Mouse (Mus musculus): Measurements from ENCODE around the gene Gpr157. TPM values are rescaled to one million over a fixed set of nuclear protein-coding genes. Genes with fewer than 3 reads are reported as not detected.

Gene Gpr157
- polyA plus RNA-seq, 1 experiment from 2014 or later, result 0.29 TPM

GRCm38 (mm10) chr4:150092583-150092902 is 5.4 kb downstream of the Gpr157 start:
- Histone ChIP-seq H3K36me3 (ENCODE audit: control insufficient read depth, insufficient read depth, low read length) (no peaks in the 10 kb centered on the region), H3K27ac (replicated peaks; ENCODE audit: low read depth, low read length) (no peak overlapping the region), H3K27me3 (ENCODE audit: control insufficient read depth, insufficient read depth, low read length) (peaks cover 6% of the 10 kb centered on the region), H3K4me1 (ENCODE audit: control insufficient read depth, insufficient read depth, low read length) (peaks cover 15% of the 10 kb centered on the region), H3K4me3 (ENCODE audit: low read depth, low read length) (no peak overlapping the region), H3K9me3 (ENCODE audit: control insufficient read depth, low read length) (no peaks in the 10 kb centered on the region), H3K9ac (ENCODE audit: low read length) (no peak overlapping the region), H3K4me2 (ENCODE audit: low read depth, severe bottlenecking) (no peak overlapping the region)
- ATAC-seq (ENCODE audit: insufficient number of reproducible peaks, low FRiP score, low TSS enrichment, low read depth) (no peak), DNase-seq (ENCODE audit: low spot score) (no peak)
- 59% methylated on average over 3 of the region's 3 CpGs for WGBS

GRCm38 (mm10) chr4:150093560-150094462 is 6.6 kb downstream of the Gpr157 start:
- Histone ChIP-seq H3K4me2 (ENCODE audit: low read depth, severe bottlenecking) (no peak overlapping the region), H3K36me3 (ENCODE audit: control insufficient read depth, insufficient read depth, low read length) (no peaks in the 10 kb centered on the region), H3K27ac (replicated peaks; ENCODE audit: low read depth, low read length) (no peak overlapping the region), H3K9ac (ENCODE audit: low read length) (no peak overlapping the region), H3K9me3 (ENCODE audit: control insufficient read depth, low read length) (no peaks in the 10 kb centered on the region), H3K27me3 (ENCODE audit: control insufficient read depth, insufficient read depth, low read length) (no peaks in the 10 kb centered on the region; the same call in 1 of the 2 replicates), H3K4me3 (ENCODE audit: low read depth, low read length) (no peak overlapping the region), H3K4me1 (ENCODE audit: control insufficient read depth, insufficient read depth, low read length) (peaks cover 9% of the 10 kb centered on the region; the same call in 1 of the 2 replicates)
- ATAC-seq (ENCODE audit: insufficient number of reproducible peaks, low FRiP score, low TSS enrichment, low read depth) (no peak), DNase-seq (ENCODE audit: low spot score) (no peak)
- 55% methylated on average over 11 of the region's 12 CpGs for WGBS

- ATAC-seq (ENCODE audit: insufficient number of reproducible peaks, low FRiP score, low TSS enrichment, low read depth), result no peak
- peaks cover 9% of the 10 kb centered on the region; the same call in 1 of the 2 replicates for H3K4me1 ChIP-seq (ENCODE audit: control insufficient read depth, insufficient read depth, low read length)
- H3K9me3 ChIP-seq (ENCODE audit: control insufficient read depth, low read length), result no peaks in the 10 kb centered on the region
- no peaks in the 10 kb centered on the region for H3K27me3 ChIP-seq (ENCODE audit: control insufficient read depth, insufficient read depth, low read length)
- no peak for DNase-seq (ENCODE audit: low spot score)
- no peak overlapping the region for H3K9ac ChIP-seq (ENCODE audit: low read length)
- H3K27ac ChIP-seq (replicated peaks; ENCODE audit: low read depth, low read length), result no peak overlapping the region
- H3K4me2 ChIP-seq (ENCODE audit: low read depth, severe bottlenecking), result no peak overlapping the region
- H3K4me3 ChIP-seq (ENCODE audit: low read depth, low read length), result no peak overlapping the region
- 62% methylated on average over 5 of the region's 5 CpGs for WGBS
- no peaks in the 10 kb centered on the region for H3K36me3 ChIP-seq (ENCODE audit: control insufficient read depth, insufficient read depth, low read length)
These were observed 7.3 kb downstream of the Gpr157 start for GRCm38 (mm10) chr4:150094463-150094789.

GRCm38 (mm10) chr4:150096309-150096708 is 9.1 kb downstream of the Gpr157 start:
- Histone ChIP-seq H3K27ac (replicated peaks; ENCODE audit: low read depth, low read length) (no peak overlapping the region), H3K9ac (ENCODE audit: low read length) (no peak overlapping the region; the same call in 1 of the 2 replicates), H3K4me3 (ENCODE audit: low read depth, low read length) (no peak overlapping the region), H3K4me1 (ENCODE audit: control insufficient read depth, insufficient read depth, low read length) (peaks cover 9% of the 10 kb centered on the region; the same call in 1 of the 2 replicates), H3K36me3 (ENCODE audit: control insufficient read depth, insufficient read depth, low read length) (no peaks in the 10 kb centered on the region), H3K4me2 (ENCODE audit: low read depth, severe bottlenecking) (no peak overlapping the region), H3K27me3 (ENCODE audit: control insufficient read depth, insufficient read depth, low read length) (0 out of 2 replicates have a peak, but pooled peaks cover 4% of the 10 kb centered on the region), H3K9me3 (ENCODE audit: control insufficient read depth, low read length) (no peaks in the 10 kb centered on the region)
- DNase-seq (ENCODE audit: low spot score) (no peak), ATAC-seq (ENCODE audit: insufficient number of reproducible peaks, low FRiP score, low TSS enrichment, low read depth) (no peak)
- 68% methylated on average over 7 of the region's 7 CpGs for WGBS

GRCm38 (mm10) chr4:150097847-150098246 is 10.7 kb downstream of the Gpr157 start:
- H3K4me2 ChIP-seq (ENCODE audit: low read depth, severe bottlenecking), result no peak overlapping the region
- no peak overlapping the region for H3K27ac ChIP-seq (replicated peaks; ENCODE audit: low read depth, low read length)
- 0 out of 2 replicates have a peak, but pooled peaks cover 4% of the 10 kb centered on the region for H3K27me3 ChIP-seq (ENCODE audit: control insufficient read depth, insufficient read depth, low read length)
- no peak overlapping the region for H3K4me3 ChIP-seq (ENCODE audit: low read depth, low read length)
- H3K36me3 ChIP-seq (ENCODE audit: control insufficient read depth, insufficient read depth, low read length), result no peaks in the 10 kb centered on the region
- H3K4me1 ChIP-seq (ENCODE audit: control insufficient read depth, insufficient read depth, low read length), result peaks cover 9% of the 10 kb centered on the region; the same call in 1 of the 2 replicates
- ATAC-seq (ENCODE audit: insufficient number of reproducible peaks, low FRiP score, low TSS enrichment, low read depth) (no peak), DNase-seq (ENCODE audit: low spot score) (no peak)
- 80% methylated on average over 4 of the region's 4 CpGs for WGBS
- no peaks in the 10 kb centered on the region for H3K9me3 ChIP-seq (ENCODE audit: control insufficient read depth, low read length)
- no peak overlapping the region for H3K9ac ChIP-seq (ENCODE audit: low read length)

- Histone ChIP-seq H3K27me3 (ENCODE audit: control insufficient read depth, insufficient read depth, low read length) (0 out of 2 replicates have a peak, but pooled peaks cover 4% of the 10 kb centered on the region), H3K4me3 (ENCODE audit: low read depth, low read length) (no peak overlapping the region), H3K4me1 (ENCODE audit: control insufficient read depth, insufficient read depth, low read length) (peaks cover 6% of the 10 kb centered on the region; the same call in 1 of the 2 replicates), H3K9ac (ENCODE audit: low read length) (no peak overlapping the region), H3K36me3 (ENCODE audit: control insufficient read depth, insufficient read depth, low read length) (no peaks in the 10 kb centered on the region), H3K9me3 (ENCODE audit: control insufficient read depth, low read length) (no peaks in the 10 kb centered on the region), H3K27ac (replicated peaks; ENCODE audit: low read depth, low read length) (no peak overlapping the region), H3K4me2 (ENCODE audit: low read depth, severe bottlenecking) (no peak overlapping the region)
- 22% methylated on average over 10 of the region's 10 CpGs for WGBS
- ATAC-seq (ENCODE audit: insufficient number of reproducible peaks, low FRiP score, low TSS enrichment, low read depth), result no peak
- peak; percentile 58 for DNase-seq (ENCODE audit: low spot score)
These were observed 11.7 kb downstream of the Gpr157 start for GRCm38 (mm10) chr4:150098880-150099279.

- 83% methylated on average over 7 of the region's 7 CpGs for WGBS
- Histone ChIP-seq H3K4me2 (ENCODE audit: low read depth, severe bottlenecking) (no peak overlapping the region), H3K4me1 (ENCODE audit: control insufficient read depth, insufficient read depth, low read length) (peaks cover 3% of the 10 kb centered on the region; the same call in 1 of the 2 replicates), H3K9ac (ENCODE audit: low read length) (no peak overlapping the region), H3K36me3 (ENCODE audit: control insufficient read depth, insufficient read depth, low read length) (no peaks in the 10 kb centered on the region), H3K27ac (replicated peaks; ENCODE audit: low read depth, low read length) (no peak overlapping the region), H3K4me3 (ENCODE audit: low read depth, low read length) (no peak overlapping the region), H3K9me3 (ENCODE audit: control insufficient read depth, low read length) (no peaks in the 10 kb centered on the region), H3K27me3 (ENCODE audit: control insufficient read depth, insufficient read depth, low read length) (0 out of 2 replicates have a peak, but pooled peaks cover 4% of the 10 kb centered on the region)
- DNase-seq (ENCODE audit: low spot score), result no peak
- no peak for ATAC-seq (ENCODE audit: insufficient number of reproducible peaks, low FRiP score, low TSS enrichment, low read depth)
These were observed 15.7 kb downstream of the Gpr157 start for GRCm38 (mm10) chr4:150102822-150103221.

- DNase-seq (ENCODE audit: low spot score), result no peak
- Histone ChIP-seq H3K4me1 (ENCODE audit: control insufficient read depth, insufficient read depth, low read length) (peaks cover 3% of the 10 kb centered on the region; the same call in 1 of the 2 replicates), H3K27ac (replicated peaks; ENCODE audit: low read depth, low read length) (no peak overlapping the region), H3K27me3 (ENCODE audit: control insufficient read depth, insufficient read depth, low read length) (no peaks in the 10 kb centered on the region), H3K4me2 (ENCODE audit: low read depth, severe bottlenecking) (no peak overlapping the region), H3K9ac (ENCODE audit: low read length) (no peak overlapping the region), H3K9me3 (ENCODE audit: control insufficient read depth, low read length) (no peaks in the 10 kb centered on the region), H3K4me3 (ENCODE audit: low read depth, low read length) (no peak overlapping the region), H3K36me3 (ENCODE audit: control insufficient read depth, insufficient read depth, low read length) (no peaks in the 10 kb centered on the region)
- 37% methylated on average over 7 of the region's 7 CpGs for WGBS
- no peak for ATAC-seq (ENCODE audit: insufficient number of reproducible peaks, low FRiP score, low TSS enrichment, low read depth)
These were observed 18.5 kb downstream of the Gpr157 start for GRCm38 (mm10) chr4:150105671-150106070.

All from limb, embryonic 11.5 days (tissue).